Mouse (Mus musculus) urinary bladder, adult 2 months (tissue): Measurements from ENCODE around the gene Bloc1s1. TPM values are rescaled to one million over a fixed set of nuclear protein-coding genes. Genes with fewer than 3 reads are reported as not detected.

Source experiments
- DNase-seq: peaks from one replicate; pipeline ENCODE4 v3.0.0; 2022; ENCODE audit warnings: low spot score
- polyA plus RNA-seq: library from polyadenylated mRNA; depleted of rRNA; stranded (reverse); fragments of >200 nt; gene quantifications from 2 replicates; pipeline ENCODE4 v1.2.3, GENCODE M21; 2012

Gene Bloc1s1
- polyA plus RNA-seq, 1 experiment = 328 TPM

GRCm38 (mm10) chr10:128908778-128909448 is 14.9 kb downstream of the Bloc1s1 start:
- DNase-seq = no peak

- DNase-seq = no peak
Measured at GRCm38 (mm10) chr10:128904812-128905211, 19.0 kb downstream of the Bloc1s1 start.

GRCm38 (mm10) chr10:128902409-128902988 is 21.3 kb downstream of the Bloc1s1 start:
- DNase-seq = no peak

GRCm38 (mm10) chr10:128901409-128901808 is 22.4 kb downstream of the Bloc1s1 start:
- no peak for DNase-seq

GRCm38 (mm10) chr10:128900698-128901097 is 23.1 kb downstream of the Bloc1s1 start, which contains the start of gene Cd63:
Gene Cd63 (plus strand): TSS chr10:128900989.
- no peak for DNase-seq

GRCm38 (mm10) chr10:128899759-128900490 is 23.9 kb downstream of the Bloc1s1 start:
- DNase-seq = no peak

GRCm38 (mm10) chr10:128897501-128897900 is 26.3 kb downstream of the Bloc1s1 start:
- DNase-seq = no peak

GRCm38 (mm10) chr10:128896807-128897206 is 27.0 kb downstream of the Bloc1s1 start:
- no peak for DNase-seq

- DNase-seq = no peak
Measured at GRCm38 (mm10) chr10:128895952-128896693, 27.7 kb downstream of the Bloc1s1 start.

GRCm38 (mm10) chr10:128895437-128895836 is 28.4 kb downstream of the Bloc1s1 start:
- no peak for DNase-seq

- no peak for DNase-seq
Measured at GRCm38 (mm10) chr10:128892246-128892645, 31.6 kb downstream of the Bloc1s1 start.

- no peak for DNase-seq
Measured at GRCm38 (mm10) chr10:128891296-128892094, 32.3 kb downstream of the Bloc1s1 start, which contains the start of gene Gdf11. Gene Gdf11 (minus strand): TSS chr10:128891718.

GRCm38 (mm10) chr10:128890383-128891295 is 33.2 kb downstream of the Bloc1s1 start:
- DNase-seq = no peak

- no peak for DNase-seq
Measured at GRCm38 (mm10) chr10:128889846-128890245, 34.0 kb downstream of the Bloc1s1 start.

GRCm38 (mm10) chr10:128888941-128889827 is 34.7 kb downstream of the Bloc1s1 start:
- no peak for DNase-seq

GRCm38 (mm10) chr10:128882067-128882466 is 41.8 kb downstream of the Bloc1s1 start:
- no peak for DNase-seq

- no peak for DNase-seq
Measured at GRCm38 (mm10) chr10:128878811-128879210, 45.0 kb downstream of the Bloc1s1 start.

GRCm38 (mm10) chr10:128878291-128878690 is 45.5 kb downstream of the Bloc1s1 start:
- DNase-seq = no peak

- no peak for DNase-seq
Measured at GRCm38 (mm10) chr10:128870341-128870740, 53.5 kb downstream of the Bloc1s1 start.
